Mouse (Mus musculus) ovary, postnatal 14 days (tissue): ENCODE results near the gene Umad1.
A peak's percentile ranks its signal among the peaks of the same experiment; 100 is the strongest.

Experiments
- DNase-seq: peaks from one replicate; pipeline ENCODE4 v3.0.0; 2022; ENCODE audit warnings: low spot score

Gene Umad1

DNA sequence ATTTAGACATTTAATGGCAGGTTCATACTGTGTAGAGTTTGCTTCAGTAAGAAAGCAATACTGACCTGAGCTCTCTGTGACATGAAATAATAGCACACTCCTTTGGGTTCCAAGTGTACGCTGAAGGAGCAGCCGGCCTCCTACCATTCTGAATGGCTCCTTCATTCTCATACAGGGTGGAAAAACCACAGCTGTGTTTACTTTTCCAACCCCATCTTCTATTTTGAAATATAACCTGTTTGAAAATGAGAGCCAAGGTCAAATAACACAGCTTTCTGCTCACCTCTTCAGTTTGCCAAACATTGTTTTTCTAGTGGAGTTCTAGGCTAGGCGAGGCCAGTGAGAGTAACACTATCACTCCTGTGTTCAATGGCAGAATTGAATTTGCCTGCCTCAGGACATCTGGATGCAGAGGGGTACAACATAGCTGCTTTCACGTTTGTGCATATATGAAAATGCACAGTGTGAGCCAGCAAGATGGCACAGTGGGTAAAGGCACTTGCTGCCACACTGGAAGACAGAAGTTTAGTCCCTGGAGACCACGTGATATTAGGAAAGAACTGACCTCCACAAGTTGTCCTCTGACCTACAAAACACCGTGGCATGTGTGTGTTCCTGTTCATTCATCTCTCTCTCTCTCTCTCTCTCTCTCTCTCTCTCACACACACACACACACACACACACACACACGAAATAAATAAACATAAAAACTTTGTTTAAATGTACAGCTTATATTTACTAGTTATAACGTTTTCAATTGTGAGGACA is 157.9 kb downstream of the Umad1 start:
- DNase-seq = no peak

DNA sequence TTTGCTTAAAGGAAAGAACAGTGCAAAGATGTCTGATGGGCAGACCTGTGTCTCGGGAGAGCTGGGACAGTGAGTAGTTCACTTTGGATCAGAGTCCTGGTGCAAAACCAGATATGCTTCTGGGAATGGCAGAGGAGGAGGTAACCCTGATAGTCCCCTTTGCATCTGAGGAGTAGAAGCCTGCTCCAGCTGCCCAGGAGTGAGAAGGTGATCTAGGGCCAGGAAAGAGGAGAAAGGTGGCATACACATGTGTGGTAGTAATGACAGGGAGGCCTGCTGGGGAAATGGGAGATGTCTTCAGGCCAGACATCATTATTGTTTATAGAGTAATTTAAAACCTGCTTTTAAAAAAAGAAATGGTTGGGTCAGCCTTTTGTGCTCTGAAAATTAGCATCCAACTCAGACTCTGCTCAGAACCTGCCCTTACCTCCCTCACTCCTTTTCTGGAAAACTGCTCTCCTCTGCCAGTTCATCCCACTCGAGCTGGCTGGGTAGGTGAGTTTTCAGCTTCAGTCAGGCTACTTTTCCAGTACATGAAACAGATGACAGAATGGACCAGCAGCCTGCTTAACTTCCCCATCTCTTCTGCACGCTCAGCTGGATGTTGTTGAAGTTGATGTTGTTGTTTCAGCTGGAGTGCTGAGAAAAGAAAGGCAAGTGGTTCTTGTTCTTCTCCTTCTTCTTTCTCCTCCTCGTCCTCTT is 160.5 kb downstream of the Umad1 start:
- no peak for DNase-seq

DNA sequence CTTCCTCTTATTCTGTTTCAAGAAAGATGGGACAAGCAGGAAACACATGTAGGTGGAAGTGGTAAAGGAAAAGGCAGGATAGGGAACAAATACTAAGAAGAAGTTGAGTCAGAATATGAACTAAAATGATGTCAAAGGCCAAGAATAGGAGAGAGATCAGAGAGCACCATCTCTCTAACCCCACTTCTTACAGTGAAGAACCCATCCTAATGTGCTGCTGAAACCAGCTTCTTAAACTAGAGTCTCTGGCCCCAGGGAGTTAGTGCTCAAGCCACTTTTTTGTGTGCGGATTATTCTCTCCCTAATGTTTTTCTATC is 161.1 kb downstream of the Umad1 start:
- no peak for DNase-seq

DNA sequence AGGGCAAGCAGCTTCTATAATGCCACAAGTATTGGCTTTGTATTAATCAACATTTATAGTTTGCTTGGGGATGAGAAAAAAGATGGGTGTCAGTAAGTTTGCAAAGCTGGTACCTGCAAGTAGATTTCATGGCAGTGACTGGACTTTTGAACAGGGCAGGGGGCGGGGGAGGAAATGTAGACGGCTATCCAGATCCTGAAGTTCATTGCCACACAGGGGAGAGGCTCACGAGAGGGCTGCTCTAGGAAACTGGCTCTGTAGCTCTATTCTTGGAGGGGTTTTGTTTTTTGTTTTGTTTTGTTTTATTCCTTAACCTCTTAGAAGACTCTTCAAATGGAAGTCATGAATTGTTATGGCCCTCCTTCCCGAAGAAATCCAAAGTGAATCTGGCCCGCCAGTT is 162.3 kb downstream of the Umad1 start:
- no peak for DNase-seq

DNA sequence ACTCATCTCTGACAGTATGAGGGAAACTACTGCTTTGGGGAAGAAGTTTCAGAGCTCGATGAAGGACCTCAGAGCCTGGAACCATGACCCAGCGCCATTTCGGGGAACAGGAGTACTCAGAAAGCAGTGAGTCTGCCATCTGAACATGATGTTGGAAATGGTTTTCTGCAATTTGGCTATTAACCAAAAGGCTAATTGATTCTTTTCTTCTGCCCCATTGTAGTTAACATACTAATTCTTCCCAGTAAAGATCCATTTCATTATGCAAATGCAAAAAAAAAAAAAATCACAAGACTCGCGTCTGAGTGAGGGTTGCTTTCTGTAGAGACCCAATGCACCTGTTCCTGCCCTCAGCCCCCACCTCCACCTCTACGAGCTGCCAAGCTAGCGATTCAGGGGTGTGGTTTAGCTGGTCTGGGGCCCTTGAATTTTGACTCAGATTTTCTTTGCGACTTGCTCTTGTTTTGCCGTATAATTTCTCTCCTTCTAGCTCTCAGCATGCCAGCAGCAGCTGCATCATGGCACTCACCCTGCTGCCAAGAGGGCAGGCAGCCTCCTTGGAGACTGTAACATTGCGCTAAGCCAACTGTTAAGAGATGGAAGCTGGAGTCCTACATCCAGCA is 163.0 kb downstream of the Umad1 start:
- no peak for DNase-seq

DNA sequence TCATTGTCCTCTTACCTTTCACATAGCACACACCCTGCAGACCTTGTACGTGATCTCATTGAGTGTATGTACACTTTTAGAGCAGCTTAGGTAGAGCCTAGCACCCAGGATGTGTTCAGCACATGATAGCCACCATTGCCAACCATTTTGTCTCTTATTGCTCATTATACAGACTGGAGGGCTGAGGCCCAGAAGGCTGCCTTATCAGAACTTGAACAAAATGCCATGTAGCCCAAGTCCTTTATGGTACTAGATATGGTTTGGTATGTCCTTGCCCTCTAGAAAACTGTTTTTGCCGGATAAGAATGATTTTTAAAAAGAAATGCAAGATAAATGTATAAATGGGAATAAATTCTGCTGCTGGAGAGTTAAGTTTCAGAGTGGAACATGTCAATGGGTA is 164.1 kb downstream of the Umad1 start:
- DNase-seq = no peak

DNA sequence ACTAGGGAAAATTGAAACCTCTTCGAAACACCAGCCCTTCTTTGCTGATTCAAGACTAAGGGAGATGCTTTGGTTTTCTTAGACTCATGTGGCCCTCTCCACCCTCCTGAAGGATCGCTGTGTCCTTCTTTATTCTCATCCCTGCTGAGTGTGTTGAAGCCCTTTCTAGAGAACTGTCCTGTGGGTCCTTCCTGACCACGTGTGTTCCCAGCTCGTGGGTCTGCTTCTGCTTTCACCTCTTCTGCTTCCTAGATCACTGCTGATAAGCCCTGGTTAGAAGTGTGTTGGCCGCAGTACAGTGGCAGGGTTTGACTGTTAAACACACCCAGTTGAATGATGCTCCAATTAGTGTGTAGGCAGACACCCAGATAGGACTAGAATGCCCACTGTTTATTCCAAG is 168.6 kb downstream of the Umad1 start:
- no peak for DNase-seq

DNA sequence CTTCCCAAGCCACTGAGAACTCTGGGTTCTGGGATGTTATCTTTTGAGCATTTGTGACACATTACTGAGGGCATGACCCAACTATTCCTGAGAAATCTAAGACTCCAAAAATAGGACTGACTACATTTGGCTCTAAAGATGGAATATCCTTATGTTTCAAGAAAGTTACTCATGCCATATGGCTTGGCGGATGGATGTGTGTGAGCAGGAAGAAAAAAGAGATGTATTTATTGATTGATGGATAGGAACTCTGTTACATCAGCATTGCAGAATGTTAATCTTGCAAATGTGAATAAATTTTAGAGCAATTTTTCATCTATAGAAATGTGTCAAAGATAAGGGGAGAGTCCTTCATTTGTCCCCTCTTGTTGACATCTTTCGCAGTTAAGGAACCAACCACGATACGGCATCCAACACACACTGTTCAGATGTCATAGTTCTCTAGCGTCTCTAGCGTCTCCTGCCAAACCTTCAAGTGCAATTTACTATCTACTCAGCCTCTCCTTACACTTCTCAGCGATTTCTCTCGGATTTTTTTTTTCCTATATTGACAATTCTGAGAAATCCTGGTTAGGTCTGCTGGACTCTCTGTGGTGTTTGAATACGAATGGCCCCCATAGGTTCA is 171.6 kb downstream of the Umad1 start:
- no peak for DNase-seq

DNA sequence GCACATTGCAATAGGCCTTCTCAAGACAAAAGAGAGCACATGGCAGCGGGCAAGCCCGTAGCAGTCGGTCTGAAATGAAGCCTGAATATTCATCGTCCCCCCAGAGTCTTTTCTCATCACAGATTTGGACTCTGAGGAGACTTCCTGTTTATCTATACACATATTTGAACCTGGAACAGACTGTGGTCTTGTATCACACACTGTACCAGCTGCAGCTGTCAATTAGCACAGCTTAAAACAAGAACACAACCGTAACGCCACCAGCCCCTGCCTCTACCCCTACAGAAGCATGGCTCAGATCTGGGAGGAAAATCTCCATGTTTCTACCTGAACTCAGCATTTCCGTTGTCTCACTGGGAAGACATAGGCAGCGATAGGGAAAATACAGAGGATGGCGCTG is 174.1 kb downstream of the Umad1 start:
- DNase-seq = no peak

DNA sequence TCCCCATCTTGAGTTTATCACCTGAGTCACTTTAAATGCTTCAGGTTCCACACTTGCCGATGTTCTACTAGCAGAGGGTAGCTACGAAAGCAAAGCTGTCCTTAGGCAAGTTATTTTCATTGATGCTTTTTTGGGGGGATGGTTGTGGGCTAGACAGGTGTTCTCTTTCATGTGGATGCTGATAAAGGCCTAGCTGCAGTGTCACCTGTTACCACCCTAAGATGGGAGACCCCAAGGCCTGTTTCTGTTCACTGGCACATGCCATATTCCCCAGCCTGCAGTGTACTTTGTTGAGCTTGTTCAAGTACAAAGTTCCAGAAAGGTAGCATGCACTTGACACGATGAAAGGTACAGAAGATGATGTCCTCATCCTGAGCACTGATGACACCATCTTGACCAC is 178.8 kb downstream of the Umad1 start:
- no peak for DNase-seq

DNA sequence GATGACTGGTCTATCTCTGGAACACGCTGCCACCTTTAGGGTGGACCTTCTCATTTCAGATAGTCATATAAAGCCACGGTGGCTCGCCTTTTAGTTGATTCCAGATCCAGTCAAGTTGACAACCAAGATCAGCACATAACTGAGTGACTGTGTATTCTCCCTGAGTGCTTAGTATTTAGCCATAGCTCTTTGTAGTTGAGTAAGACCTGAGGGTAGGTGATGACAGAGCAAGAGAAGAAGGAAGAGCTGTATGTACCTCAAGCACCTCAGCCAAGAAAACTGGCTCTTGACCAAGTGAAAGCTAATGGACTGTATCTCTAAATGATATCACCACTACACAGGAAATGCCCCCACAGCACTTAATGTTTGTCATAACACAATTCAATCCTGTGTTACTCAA is 182.7 kb downstream of the Umad1 start:
- no peak for DNase-seq

DNA sequence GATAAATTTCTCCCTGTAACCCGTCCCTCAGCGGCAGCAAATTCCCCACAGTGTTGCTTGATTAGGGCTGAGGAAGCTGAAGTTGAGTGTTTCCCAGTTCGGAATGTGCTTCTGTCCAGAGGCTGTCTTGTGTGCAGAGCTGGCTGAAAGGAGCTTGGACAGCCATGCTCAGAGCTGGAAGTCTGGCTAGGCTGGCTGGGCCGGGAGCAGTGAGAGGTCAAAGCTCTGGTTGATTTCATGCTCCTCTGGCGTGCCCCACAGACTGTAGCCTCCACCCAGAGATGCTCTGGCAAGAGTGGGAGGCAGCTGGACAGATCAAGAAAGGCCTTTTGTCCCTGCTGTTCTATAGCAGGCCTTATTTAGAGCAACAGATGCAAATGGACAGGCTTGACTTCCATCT is 187.7 kb downstream of the Umad1 start:
- peak; percentile 7 for DNase-seq

DNA sequence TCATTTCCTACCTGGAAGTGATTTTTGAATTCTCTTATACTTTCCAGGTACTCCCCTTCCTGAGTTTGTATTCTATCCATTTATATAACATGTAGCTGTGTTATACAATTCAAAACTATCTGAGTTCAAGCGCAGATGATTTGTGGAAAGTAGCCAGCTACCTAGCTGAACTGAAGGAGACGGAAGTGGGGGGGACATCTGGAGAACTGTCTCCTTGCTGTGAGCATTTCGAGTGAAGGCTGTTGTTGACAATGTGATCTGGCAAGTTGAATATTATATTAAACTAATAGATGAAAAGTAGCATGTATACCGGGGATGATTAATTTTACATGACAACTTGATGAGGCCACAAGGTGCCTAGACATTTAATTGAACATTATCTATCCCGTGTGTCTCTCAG is 196.5 kb downstream of the Umad1 start:
- no peak for DNase-seq

DNA sequence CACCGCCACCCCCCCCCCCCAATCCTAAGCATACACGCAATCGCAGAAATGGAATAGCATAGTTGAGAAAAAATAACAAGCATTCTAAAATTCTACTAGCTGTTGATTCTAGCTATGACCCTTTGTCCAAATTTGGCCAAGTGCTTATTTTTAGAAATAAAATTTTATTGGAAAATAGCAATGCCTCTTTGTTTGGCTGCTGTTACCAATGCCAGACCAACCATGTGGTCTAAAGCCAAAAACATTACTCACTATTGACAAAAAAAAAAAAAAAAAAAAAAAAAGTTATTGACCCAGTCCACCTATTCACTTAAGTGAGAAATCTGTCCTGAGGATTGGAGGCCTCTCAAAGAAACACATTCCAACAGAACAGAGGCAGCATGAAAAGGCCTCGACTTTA is 199.5 kb downstream of the Umad1 start:
- DNase-seq = no peak

DNA sequence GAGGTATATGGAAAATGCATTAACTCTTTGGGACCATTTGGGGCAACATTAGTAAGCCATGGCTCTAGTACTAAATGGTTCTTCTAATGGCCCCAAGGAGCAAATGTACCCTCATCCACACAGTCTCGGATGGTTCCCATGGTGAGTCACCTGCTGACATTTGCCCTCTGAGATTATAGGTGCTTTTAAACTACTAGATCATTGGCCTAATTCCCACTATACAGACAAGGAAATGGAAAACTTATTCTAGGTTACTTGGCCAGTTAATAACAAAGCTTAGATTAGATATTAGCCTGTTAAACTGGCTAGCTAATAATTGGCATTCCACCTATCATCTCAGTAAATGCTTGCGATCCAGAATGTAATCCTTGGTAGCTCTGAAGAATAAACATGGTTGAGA is 203.4 kb downstream of the Umad1 start:
- DNase-seq = no peak

DNA sequence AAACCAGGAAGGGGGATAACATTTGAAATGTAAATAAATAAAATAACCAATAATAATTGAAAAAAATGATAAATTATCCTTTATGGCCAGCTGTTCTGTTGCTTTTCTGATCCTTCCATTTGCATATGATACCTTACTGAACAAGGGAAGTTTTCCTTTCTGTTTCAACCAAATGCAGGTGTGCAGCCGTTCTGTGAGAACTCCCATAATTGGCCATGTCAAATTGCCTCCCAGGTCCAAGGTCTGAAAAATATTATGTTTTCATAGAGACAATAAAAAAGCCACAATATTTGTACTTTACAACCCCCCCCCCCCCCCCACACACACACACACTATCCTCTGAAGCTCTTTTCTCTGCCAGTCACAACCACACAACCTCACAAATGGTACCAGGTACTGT is 206.3 kb downstream of the Umad1 start:
- DNase-seq = no peak

DNA sequence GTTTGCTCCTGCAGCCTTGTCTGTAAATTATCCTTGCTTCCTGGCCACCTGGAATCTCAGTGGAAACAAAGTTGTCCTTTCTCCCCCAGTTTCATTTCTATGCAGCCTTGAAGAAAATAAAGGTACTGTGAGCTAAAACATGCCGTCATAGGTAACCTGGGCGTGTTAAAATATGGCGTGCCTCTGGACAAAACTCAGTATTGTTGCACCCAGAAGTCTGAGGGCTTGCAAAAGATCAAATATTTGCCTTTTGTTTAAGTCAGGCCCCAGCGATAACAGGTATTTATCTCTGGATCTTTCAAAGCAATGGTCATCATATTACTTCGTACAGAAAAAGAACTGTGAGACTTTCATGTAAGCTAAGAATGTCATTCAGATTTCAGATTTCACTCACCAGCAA is 206.9 kb downstream of the Umad1 start:
- DNase-seq = no peak

DNA sequence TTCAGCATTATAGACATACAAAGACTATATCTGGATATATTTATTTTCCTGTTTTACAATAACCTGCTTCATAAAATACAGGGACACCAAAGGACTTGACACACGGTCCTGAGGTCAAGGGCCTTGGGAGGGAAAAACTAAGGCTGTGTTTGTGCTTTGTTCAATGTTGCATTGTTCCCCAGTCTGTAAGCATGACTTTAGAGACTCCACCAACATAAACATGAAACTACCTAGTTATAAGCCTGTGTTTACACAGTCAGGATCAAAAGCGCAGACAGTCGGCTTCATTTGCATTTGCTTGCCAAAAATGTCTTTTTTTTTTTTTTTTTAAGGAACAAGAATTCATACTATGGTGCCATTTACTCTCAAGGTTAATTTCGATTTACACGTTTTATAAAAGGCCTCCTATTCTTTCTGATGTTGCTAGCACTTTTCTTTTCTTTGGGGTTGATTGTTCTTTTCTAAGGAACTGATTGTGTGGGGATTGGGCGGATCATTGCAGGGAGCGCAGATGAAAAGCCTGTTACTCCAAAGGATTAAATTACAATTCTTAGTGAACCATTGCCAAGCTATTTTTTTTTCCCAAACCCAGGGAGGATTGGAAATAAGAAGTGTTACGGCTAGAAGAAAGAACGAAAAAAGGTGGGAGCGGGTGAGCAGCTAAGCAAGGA is 208.7 kb downstream of the Umad1 start:
- DNase-seq = no peak

DNA sequence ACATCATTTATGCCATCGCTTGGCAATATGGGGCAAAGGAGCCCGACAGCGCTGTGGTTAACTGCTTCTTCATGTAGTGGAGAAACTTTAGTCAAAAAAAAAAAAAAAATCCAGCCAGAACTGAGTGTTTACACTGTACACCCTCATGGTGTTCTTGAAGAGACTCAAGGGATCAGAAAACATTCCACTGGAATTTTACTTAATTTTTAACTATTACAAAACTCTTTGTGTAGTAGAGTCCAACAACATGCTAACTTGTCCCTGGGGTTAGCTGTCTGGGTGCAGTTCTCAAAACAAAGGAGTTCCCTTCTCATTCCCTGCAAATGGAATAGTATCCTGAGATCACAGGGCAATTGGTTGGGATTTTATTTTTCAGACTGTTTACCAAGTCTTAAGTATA is 210.8 kb downstream of the Umad1 start:
- DNase-seq = no peak

DNA sequence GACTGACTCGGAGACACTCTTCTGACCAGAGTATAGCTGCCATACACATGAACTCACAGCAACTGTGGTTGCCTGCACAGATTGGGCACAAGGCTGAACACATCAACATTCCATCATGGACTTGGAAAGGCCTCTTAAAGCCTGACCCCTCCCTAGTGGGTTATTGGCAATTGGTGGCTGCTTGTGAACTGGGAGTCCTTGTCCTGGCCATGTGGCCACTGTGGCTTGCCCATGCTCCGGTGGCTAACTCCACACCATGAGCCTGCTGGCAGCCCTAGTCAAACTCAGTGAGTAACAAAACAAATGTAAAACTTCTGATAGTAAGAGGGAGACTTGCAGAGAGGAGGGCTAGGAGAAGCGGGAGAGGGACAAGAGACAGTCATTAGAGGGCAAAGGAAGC is 213.0 kb downstream of the Umad1 start:
- no peak for DNase-seq

DNA sequence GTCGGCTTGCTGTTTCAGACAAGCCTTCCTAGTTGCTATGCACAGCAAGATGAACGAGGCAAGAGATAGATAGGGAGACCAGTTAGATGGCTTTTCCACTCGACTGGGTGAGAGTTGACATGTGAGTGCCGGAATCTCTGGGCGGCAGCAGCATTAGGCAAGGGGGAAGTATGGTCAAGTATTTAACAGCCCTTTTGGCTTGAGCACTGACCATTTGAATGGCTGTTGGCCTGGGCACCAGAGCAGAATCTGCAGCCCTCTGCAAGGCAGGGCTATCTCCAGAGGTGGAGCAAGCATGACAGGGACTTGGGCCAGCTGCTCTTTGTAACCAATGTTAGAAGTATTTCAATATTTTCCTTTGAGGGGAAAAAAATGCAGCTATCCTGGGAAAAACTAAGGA is 213.8 kb downstream of the Umad1 start:
- DNase-seq = no peak

DNA sequence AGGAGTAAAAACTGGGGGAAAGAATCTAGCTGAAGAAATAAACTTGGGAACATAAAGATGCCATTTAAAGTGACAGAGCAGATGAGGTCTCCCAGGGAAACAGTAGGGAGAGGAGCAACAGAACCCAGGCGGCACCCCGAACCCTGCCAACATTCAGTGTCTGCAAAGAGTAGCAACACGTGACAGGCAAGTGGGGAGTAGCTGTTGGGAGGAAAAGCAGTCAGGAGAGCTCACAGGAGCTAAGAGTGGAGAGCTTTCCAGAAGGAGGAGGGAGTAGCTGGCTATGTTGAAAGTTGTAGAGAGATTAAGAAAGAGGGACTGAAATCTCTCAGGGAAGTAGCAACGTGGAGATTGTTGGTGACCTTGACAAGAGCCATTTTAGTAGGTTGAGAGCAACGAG is 214.4 kb downstream of the Umad1 start:
- DNase-seq = peak; percentile 22

DNA sequence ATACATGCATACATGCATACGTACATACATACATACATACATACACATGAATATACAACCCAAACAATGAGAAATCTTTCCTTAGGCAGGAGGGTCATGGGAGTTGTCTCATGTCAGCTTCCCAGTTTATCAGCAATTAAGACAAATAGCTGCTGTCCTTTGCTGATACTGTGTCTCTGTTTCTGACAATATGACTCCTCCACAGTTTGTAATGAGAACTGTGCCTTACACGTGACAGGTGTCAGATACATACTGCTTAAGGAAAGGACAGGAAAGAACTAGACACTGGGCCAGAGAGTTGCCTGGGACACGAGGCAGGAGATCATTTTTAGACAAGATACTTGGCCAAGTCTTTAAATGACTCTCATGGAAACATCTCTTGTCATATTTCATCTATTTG is 215.2 kb downstream of the Umad1 start:
- DNase-seq = no peak
